Mouse (Mus musculus) brain, embryonic 14.5 days (tissue): ENCODE measurements around the gene Tmem30c.

Experiments used
- CTCF ChIP-seq: fragments of 200-500 bp; IDR thresholded peaks from 2 replicates; pipeline ENCODE4 v1.5.1; 2012; ENCODE audit warnings: inconsistent platforms, mild to moderate bottlenecking, moderate library complexity, borderline replicate concordance; ENCODE audit not compliant: insufficient read depth, insufficient read length; ENCODE audit errors: extremely low read depth
- POLR2A ChIP-seq: fragments of 200-500 bp; IDR thresholded peaks from 2 replicates; pipeline ENCODE4 v1.6.1; 2012; ENCODE audit warnings: mild to moderate bottlenecking, inconsistent platforms, borderline replicate concordance; ENCODE audit not compliant: poor library complexity, insufficient read depth, insufficient read length, severe bottlenecking; ENCODE audit errors: extremely low read depth

- TF ChIP-seq POLR2A = no peak
- no peak for TF ChIP-seq CTCF
Measured at GRCm38 (mm10) chr16:57317127-57317526, 24.5 kb upstream of the Tmem30c start.
